Mouse (Mus musculus) gastrocnemius, postnatal 36 days (tissue): Measurements from ENCODE around the gene Ntn4. TPM values are rescaled to one million over a fixed set of nuclear protein-coding genes. Genes with fewer than 3 reads are reported as not detected.

Experiments
- DNase-seq, 2 experiments: peaks; one replicate each; pipeline ENCODE4 v3.0.0; 2022
- intact Hi-C: fragments of 180-260 bp; cut with DNase I; formaldehyde crosslinking; loops from one replicate; pipeline ENCODE4 v1.15.1; 2025
- total RNA-seq, 2 experiments: library from RNA; stranded (reverse); gene quantifications; 2 replicates each; pipeline ENCODE4 v1.2.3; 2021

Ntn4 gene
- total RNA-seq, 2 experiments from 2014 or later: 6.7 to 7.4 TPM

DNA sequence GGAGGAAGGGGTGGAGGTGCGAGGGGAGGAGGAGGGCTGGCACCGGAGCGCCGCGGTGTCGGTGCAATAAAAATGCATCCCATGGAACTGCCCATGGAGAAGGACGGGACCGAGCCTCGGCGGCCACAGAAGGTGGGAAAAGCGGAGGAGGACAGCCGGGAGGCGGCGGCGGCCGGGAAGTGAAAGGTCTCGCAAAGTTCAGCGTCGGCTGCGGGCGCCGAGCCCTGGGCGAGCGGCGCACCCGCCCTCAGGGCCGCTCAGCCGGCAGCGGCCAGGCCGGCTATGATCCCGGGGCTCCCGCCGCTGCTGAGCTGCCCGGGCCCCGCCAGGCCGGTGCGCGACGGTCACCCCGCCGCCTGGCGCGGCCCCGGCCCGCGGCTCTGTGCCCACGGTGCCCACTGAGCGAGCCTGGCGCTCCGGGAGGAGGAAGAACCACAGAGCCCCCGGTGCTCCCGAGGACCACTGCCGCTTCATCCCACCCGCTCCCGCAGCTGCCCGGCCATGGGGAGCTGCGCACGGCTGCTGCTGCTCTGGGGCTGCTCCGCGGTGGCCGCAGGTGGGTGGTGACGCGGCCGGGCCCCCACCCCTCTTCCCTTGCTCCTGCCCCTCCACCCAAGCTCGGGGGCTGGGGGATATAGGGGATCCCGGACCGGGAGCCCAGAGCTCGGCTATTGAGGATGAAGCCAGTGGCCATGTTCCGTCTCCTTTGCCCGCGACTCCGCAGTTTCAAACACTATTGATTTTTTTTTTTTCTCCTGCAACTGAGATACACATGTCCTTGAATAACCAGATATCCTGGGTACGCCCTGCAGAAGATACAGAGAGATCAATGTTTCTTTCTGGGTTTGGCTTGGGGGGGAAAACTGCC, 706 bp downstream of the Ntn4 start:
- intact Hi-C loops: no loop called here
- peak; percentile 29 to 49 for DNase-seq

DNA sequence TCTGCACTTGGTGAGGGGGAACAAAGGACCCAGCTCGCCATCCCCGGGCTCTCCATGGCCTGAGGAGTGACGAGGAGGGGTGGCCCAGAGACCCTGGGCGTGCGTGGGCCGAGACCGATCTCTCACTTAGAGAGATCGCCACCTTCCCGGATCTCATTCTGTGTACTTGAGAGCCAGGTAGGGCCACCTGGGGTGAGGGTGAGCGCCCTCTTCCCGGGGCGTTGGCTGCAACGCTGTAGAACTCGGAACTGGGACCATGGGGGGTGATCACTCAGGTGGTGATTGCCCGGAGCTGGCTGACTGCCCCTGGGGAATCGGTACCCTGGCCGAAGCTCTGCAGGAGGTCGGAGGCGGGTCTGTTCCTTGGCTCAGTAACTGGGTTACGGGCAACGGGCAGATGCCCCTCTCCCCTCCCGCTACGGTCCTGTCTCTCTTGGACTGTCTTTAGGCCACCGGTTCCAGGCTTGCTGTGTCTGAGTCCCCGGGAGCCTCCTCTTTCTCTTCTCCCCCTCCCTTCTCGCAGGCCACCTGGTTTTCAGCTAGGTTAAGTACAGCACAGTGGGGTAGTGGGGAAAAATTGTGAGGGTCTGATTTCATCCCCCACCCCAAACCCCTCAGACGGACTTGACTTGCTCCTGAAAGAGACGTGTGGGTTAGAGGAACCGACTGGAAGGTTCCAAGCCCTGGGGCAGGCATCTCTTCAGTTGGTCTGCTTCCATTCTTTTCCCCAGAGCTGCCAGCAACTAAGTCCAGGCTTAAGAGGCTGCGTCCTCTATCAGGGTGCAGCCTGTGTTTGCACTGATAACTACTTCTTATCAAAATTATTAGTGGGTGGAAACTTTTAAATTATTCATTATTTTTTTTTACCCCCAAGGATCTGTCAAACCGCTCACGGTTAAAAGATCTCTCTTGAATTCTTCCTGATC, 1.6 kb downstream of the Ntn4 start:
- intact Hi-C loops: no loop called here

DNA sequence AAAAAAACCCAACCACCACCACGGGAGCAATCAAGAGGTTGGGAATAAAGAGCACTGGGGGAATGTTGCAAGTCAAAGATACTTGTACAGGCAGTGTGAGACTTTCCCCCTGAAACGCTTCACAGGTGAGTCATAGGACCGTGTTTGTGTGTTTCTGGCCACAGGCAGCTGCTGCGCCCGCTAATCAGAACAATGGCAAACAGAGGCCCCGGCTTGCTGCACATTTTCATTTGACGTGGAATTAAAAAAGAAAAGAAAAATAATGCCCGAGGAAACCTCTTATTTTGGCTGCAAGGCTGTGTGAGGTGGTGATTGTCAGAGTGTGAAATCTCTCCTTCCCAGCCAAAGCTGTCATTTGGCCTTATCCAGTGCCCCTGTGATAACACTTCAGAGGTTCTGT, 2.4 kb downstream of the Ntn4 start:
- no peak for DNase-seq
- intact Hi-C loops: no loop called here

More for the DNA sequence above, 1.6 kb downstream of the Ntn4 start:
- DNase-seq: peak in 1 of 2 experiments; percentile 30

DNA sequence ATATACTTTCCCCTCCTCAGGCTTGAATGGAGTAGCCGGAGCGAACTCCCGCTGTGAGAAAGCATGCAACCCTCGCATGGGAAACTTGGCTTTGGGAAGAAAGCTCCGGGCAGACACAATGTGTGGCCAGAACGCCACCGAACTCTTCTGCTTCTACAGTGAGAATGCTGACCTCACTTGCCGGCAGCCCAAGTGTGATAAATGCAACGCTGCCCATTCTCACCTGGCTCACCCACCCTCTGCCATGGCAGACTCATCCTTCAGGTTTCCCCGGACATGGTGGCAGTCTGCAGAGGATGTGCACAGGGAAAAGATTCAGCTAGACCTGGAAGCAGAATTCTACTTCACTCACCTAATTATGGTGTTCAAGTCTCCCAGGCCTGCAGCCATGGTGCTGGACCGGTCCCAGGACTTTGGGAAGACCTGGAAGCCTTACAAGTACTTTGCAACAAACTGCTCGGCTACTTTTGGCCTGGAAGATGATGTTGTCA, 4.0 kb downstream of the Ntn4 start:
- intact Hi-C loops: no loop called here
- DNase-seq: peak in 1 of 2 experiments; percentile 21

DNA sequence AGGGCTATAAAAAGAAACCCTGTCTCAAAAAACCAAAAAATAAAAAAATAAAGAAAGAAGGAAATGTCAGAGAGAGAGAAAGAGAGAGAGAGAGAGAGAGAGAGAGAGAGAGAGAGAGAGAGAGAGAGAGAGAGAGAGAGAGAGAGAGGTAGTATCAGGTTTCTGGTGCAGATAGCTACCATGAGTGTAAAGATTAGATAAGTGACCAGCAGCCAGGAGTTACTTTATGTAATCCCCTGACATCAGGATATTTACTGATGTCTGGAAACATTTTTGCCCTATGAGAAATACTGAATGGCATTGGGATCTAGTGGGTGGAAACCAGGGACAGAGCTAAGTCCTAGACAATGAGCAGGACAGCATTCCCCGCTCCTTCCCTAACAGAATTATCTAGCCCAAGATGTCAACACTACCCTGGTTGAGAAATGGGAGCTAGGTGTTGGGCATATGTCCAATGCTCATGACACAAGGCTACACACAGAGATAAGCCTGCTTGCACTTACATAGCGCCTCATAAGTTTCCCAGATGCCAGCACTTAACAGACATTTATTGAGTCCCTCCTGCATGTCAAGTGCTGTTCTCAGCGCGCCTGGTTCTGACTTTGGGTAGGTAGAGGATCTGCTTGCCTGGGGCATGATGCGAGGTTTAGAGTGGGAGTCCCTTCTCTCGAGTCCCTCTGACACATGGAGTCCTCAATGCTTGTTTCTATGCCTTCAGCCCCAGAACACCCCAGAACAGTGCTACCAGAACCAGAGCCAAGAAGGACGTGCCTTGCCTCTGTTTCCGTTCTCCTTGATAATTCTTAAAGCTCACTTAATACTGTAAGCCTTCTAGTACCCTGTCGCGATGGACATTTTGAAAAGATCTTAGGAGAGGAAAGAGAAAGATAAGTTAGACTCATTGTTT, 7.4 kb downstream of the Ntn4 start:
- DNase-seq: no peak
- intact Hi-C loops: no loop called here

DNA sequence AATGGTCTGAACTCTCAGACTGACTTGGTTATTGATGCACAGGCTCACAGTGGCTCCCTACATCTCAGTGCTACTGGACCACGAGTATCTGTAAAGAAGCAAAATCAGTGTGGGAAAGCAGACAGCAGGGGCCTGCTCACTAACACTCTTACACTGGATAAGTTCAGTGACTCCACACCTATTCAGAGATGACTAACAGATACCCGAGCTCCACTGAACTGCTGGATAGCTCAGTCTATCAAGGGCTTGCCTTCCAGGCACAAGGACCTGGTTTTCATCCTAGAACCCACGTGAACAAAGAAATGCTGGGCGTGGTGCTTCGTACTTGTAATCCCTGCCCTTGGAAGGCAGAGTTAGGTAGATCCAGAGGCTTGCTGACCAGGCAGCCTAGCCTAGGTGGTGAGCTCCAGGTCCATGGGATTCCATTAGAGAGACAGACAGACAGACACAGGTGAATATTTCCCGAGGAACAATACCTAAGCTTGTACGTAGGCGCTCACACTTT, 8.2 kb downstream of the Ntn4 start:
- intact Hi-C loops: no loop called here
- DNase-seq: no peak

DNA sequence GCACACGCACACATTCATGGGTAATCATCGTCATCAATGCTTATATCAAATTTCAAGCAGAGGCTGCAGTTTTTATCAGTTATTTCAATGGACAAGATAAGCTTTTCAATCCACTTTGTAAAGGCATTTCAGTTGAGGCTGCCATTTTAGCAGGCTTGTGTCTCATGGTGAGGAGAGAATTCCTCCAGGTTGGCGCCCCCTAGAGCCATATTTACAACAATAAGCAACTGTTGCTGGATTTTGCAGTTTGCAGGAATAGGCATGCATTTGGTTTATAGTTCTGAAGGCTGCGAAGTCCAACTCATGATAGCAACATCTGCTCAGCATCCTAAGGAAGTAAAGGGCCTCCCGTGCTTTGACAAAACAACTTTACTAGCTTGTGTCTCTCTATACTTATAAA, 8.6 kb downstream of the Ntn4 start:
- intact Hi-C loops: no loop called here

DNA sequence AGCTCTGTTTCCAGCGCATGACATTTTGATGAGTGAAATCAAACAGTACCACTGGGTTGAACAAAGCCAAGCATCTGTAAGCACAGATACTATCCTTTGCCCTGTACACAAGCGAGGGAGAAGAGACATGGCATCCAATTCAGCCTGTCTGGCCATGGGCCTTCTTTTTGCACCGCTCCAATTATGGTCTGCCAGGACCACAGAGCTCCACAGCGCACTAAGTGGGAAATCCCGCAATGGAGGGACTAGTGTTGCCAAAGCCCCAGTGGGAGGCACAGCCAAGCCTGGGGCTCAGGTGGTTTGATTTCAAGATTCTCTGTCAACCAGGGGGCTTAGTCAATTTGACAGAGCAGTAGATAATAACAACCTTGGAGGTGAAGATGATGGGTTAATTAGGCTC, 9.1 kb downstream of the Ntn4 start:
- DNase-seq: no peak

More for the DNA sequence above, 8.6 kb downstream of the Ntn4 start:
- no peak for DNase-seq

DNA sequence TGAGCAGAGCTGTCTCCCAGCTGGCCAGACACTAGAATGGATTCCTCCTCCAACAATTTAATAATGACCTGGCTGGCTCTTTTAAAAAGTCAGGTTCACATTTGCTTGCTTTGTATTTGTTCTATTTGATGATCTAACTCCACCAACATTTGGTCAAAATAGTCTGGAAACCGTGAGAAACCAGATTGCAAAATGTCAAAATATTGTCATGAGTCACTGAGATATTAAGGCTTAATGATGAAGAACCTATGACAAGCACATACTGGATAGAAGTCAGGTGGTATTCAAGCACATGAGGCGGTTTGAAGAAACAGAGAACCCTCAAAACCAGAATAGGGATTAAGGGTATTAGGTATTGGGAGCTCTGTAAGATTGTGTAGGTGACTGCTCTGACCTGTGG, 12.8 kb downstream of the Ntn4 start:
- no peak for DNase-seq
- intact Hi-C loops: no loop called here

More for the DNA sequence above, 9.1 kb downstream of the Ntn4 start:
- intact Hi-C loops: no loop called here

DNA sequence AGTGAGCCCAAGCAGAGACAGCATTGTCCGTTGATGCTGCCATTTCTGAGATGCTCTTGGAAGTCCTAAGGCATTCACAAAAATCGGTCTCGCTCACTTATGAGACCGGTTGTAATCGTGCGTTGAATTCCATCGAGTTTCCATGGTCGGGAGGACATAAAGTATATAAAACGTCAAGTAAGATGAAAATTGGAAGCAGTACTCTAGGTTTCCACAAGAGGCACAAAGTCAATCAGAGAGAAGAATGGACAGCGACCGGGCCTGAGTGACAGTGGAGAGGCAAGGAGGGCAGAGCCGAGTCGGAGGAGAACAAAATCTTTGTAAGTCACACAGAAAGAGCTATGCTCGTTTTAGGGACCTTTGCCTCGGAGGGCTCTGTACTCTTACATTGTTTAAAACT, 14.9 kb downstream of the Ntn4 start:
- no peak for DNase-seq
- intact Hi-C loops: no loop called here

DNA sequence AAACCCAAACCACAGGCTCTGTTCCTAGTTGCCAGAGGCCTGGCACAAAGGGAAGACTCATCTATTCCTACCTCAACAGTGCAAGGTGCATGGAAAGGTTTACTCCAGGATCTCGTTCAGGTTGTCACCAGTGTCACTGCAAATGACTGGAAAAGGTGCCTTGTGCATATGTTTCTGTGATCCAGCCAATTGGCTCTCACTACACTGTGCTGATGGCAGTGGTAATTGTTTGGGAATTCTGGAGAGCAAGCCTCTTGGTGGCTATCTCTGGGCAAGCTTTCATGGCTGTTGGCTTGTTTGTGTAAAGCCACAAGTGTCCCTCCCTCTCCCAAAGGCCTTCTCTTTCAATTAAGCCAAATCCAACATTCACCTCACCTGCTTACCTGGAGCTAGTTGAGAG, 19.3 kb downstream of the Ntn4 start:
- DNase-seq: no peak
- intact Hi-C loops: no loop called here

DNA sequence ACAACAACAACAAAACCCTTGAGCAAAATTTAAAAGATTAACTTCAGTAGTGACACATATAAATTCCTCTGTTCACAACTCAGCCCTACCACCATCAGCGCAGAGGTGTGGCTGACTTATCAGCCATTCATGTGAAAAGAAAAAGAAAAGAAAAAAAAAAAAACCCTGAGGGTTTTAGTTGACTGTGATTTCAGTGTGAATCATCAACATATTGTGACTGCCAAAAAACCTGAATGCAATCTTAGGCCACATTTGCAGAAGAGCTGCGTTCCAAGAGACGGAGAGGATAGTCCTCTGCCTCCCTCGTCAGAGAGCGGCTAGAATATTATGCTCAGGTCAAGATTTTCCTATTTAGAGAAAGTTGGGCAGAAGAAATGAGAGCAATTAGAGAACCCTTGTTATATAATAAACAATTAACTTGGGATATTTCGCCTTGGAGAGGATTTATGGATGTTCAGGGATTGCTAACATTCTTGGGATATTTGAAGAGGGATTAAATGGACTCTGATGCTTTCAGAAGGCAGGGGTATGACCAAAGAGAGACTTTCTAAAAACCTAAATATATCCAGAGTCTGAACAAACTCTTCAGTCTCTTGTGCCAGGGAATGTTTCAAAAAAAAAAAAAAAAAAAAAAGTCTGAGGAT, 21.0 kb downstream of the Ntn4 start:
- no peak for DNase-seq
- intact Hi-C loops: no loop called here

DNA sequence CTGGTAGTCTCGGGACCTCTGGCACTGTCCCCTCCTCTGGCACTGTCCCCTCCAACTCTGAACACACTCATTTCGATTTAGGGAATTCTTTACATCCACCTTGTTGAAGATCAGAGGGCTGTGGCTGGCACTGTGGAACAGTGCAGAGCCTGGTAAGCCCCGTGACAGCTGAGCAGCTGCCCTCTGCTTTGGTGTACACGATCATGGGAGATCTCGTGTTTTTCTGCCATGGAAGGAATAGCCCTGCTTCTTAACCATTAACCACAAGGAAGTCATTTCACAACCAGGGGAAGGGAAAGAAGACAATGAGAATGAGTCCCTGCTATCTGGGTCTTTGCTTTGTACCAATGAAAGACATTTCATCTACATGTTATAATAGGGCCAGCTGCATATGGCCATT, 21.5 kb downstream of the Ntn4 start:
- intact Hi-C loops: no loop called here
- DNase-seq: no peak

DNA sequence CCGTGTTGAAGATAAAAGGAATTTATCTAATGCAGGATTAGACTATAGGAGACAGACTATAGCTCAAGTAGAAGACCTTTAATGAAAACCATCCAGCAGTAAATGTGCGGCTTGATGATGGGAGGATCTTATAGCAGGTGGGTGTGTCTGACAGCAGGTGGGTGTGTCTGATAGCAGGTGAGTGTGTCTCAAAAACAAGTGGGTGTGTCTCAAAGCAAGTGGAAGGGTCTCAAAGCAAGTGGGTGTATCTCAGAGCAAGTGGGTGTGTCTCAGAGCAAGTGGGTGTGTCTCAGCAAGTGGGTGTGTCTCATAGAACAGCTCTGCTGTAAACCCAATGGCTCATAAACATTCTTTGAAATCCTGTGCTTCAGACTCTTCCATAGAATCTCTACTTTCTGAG, 25.7 kb downstream of the Ntn4 start:
- no peak for DNase-seq
- intact Hi-C loops: no loop called here

DNA sequence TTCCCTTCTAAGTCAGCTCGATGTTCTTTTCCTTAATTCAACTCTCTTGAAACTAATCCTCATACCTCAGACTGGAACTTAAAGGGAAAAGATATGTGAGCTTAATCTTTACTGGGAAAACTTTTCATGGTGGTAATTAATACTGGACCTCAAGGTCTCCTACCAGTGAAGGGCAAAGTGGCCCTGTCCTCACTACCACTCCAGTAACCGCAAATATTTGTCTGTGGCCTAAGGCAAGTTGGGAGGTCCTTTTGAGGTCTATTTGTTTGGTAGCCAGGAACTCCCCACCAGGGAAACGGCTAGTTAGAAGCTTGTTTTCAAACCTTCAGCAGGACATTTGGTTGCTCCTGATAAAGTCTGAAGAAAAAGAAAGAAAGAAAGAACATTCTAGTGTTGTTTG, 26.5 kb downstream of the Ntn4 start:
- intact Hi-C loops: no loop called here
- DNase-seq: no peak

DNA sequence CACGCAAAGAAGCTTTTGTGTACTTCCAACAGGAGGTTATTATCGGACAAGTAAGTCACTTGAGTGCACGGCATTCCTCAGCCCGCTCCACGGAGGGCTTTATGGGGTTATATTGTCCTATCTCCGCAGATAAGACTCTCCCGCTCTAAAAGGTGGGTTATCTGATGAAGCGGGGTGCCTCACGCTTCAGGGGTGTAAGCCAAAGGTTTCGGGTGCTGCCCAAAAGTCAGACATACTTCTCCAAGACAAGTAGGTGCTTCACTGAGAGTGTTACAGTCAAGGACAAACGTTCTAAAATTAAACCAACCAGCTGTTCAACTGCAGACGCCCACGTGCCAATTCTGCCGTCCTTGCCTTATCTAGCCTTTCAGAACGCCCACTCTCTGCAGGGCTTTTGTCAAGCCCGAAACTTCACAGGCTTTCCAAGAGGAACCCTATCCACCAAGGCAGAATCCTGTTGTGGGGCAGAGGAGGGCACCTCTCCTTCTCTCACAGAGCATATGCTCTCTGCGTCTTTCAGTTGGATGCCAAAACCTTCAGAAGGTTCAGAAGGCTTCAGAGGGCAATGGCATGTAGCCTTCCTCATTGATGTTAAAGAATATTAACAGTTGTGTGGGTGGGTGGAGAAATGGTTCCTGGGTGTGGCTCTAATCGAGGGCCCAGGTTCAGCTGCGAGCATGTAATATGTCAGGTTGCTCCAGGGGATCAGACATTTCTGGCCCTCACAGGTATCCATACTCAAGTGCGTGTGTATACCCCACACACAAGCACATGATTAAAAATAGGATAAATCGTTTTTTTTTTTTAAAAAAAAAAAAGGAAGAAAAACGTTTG, 32.4 kb downstream of the Ntn4 start:
- intact Hi-C loops: no loop called here
- DNase-seq: no peak

DNA sequence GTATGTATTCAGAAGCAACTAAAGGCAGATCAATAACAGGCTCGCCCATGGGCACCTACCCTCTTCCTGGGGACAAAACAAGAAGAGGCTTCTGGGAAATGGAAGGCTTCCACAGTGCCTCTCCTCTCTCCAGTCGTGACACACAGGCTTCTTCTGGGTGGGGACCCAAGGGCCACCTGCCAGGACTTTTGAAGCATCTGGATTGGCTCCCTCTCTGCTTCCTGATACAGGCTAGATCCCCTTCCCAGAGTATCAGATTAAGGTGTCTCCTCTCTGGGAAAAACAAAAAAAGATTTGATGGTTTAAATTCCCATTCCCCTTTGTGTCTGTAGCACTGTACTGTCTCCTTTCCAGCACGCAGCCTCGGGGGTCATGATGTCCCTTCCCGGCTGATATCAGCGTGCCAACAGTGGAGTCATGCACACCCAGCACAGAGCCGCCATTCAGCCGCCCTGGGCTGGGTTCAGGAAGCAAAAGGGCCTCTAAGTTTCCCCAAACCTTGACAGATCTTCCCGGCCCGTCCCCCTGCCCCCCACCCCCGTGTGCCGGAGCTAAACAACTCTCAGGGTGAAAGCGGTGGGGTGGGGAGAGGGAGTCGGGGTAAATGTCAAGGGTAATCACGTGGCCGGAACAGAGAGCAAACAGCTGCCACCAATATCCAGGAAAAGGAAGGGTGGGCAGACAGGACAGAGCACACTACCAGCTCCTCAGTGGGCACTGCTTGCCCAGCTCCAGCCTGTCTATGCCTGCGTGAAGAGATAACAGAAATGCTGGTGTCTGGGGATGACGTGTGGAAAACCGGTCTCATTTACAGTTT, 38.9 kb downstream of the Ntn4 start:
- intact Hi-C loops: no loop called here

More for the DNA sequence above, 38.9 kb downstream of the Ntn4 start:
- peak; percentile 33 to 38 for DNase-seq
